Mouse (Mus musculus): ENCODE results near the gene Prtn3. TPM values are rescaled to one million over a fixed set of nuclear protein-coding genes. Genes with fewer than 3 reads are reported as not detected.

Prtn3 gene
- 1 to 10 TPM in 1 of 2 experiments, under 1 TPM in 1; 0.55 to 1.2 TPM for total RNA-seq (2021)
- polyA plus RNA-seq (2012; rRNA removed): 0.84 TPM in 1 of 2 replicates, not detected in the other
- long read RNA-seq: 0 reads

DNA sequence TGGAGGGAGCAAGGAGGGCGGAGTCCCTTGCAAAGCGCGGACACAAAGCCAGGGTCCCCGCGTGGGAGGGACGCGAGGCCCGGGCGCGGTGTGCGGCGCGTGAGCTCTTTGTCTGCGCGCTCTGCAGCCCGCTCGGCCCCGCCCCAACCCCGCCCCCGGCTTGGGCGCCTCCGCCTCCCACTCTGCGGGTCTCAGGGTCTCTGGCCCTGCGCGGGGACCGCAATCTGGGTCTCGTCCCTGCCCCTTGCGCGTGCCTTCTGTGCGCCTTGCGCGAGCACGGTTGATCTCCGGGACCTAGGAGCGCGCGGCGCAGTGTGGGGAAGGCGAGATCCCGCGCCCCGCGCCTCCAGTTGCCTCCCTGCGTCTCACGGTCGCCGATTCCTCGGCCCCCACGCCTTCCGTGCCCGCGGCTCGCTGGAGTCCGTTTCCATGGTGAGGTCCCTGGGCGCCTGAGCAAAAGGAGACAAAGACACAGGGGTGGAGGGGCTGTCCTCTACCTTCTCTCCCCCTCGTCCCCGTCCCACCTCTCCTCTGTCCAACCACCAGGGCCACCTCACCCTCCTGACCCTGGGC lies at the start of gene Prtn3, which contains the start of gene Plppr3:
Gene Prtn3 (plus strand): TSS at position 187 of the 573 bp plus-strand sequence.
Gene Plppr3 (minus strand): TSS at position 345 of the 573 bp plus-strand sequence.
- H3K4me1 ChIP-seq (ENCODE audit: control insufficient read depth, insufficient read depth, low read length): peaks cover 7% of the 10 kb centered on the region
- H3K9ac ChIP-seq (ENCODE audit: low read depth, low read length): peak within 1 kb of the TSS; percentile 69
- no peaks in the 10 kb centered on the region for H3K79me2 ChIP-seq (replicated peaks; ENCODE audit: control insufficient read depth, insufficient read depth, low read length)
- peaks cover 4% of the 10 kb centered on the region; the same call in 1 of the 2 replicates for H3K27me3 ChIP-seq (ENCODE audit: control insufficient read depth, insufficient read depth, low read length)
- peak within 1 kb of the TSS; percentile 52 for H3K4me3 ChIP-seq
- no peaks in the 10 kb centered on the region for H3K36me3 ChIP-seq (ENCODE audit: control insufficient read depth, insufficient read depth, low read length)
- intact Hi-C loops (cut with DNase I): no loop called here
- DNase-seq: peak; percentile 27 to 43
- H3K27ac ChIP-seq: no peak within 1 kb of the TSS
- TF ChIP-seq POLR2A (IDR thresholded peaks at IDR 0.05; ENCODE audit: insufficient read depth, low read depth, low read length): no peak
- TF ChIP-seq CTCF (IDR thresholded peaks at IDR 0.05): no peak
- TF ChIP-seq EP300 (IDR thresholded peaks at IDR 0.05; ENCODE audit: insufficient read depth, low read depth, low read length): no peak
- WGBS: under 1% methylated on average over 57 of the region's 57 CpGs

- Histone ChIP-seq H3K9ac (ENCODE audit: low read depth, low read length) (no peak overlapping the region), H3K27ac (no peak overlapping the region), H3K36me3 (ENCODE audit: control insufficient read depth, insufficient read depth, low read length) (no peaks in the 10 kb centered on the region), H3K79me2 (replicated peaks; ENCODE audit: control insufficient read depth, insufficient read depth, low read length) (no peaks in the 10 kb centered on the region), H3K4me3 (no peak overlapping the region), H3K4me1 (ENCODE audit: control insufficient read depth, insufficient read depth, low read length) (no peaks in the 10 kb centered on the region; the same call in 1 of the 2 replicates), H3K27me3 (ENCODE audit: control insufficient read depth, insufficient read depth, low read length) (no peaks in the 10 kb centered on the region)
- 90% methylated on average over 3 of the region's 3 CpGs for WGBS
- no peak for DNase-seq
- TF ChIP-seq EP300 (IDR thresholded peaks at IDR 0.05; ENCODE audit: insufficient read depth, low read depth, low read length): no peak
- no peak for TF ChIP-seq POLR2A (IDR thresholded peaks at IDR 0.05; ENCODE audit: insufficient read depth, low read depth, low read length)
- no peak for TF ChIP-seq CTCF (IDR thresholded peaks at IDR 0.05)
- intact Hi-C loops (cut with DNase I): loop anchor here (5.0 kb wide), 2 partner anchors 36 to 51 kb away; no protein-coding TSS in a partner anchor
Measured at GRCm38 (mm10) chr10:79831583-79831982, 42.7 kb upstream of the Prtn3 start.

- TF ChIP-seq CTCF (IDR thresholded peaks at IDR 0.05) (no peak), POLR2A (IDR thresholded peaks at IDR 0.05; ENCODE audit: insufficient read depth, low read depth, low read length) (no peak), EP300 (IDR thresholded peaks at IDR 0.05; ENCODE audit: insufficient read depth, low read depth, low read length) (no peak)
- no peak overlapping the region for H3K27ac ChIP-seq
Measured at GRCm38 (mm10) chr10:79832026-79832785, 42.1 kb upstream of the Prtn3 start.

GRCm38 (mm10) chr10:79832786-79833181 lies 41.5 kb upstream of the Prtn3 start:
- Histone ChIP-seq H3K79me2 (replicated peaks; ENCODE audit: control insufficient read depth, insufficient read depth, low read length) (no peaks in the 10 kb centered on the region), H3K27me3 (ENCODE audit: control insufficient read depth, insufficient read depth, low read length) (no peaks in the 10 kb centered on the region), H3K27ac (no peak overlapping the region), H3K4me1 (ENCODE audit: control insufficient read depth, insufficient read depth, low read length) (no peaks in the 10 kb centered on the region; the same call in 1 of the 2 replicates), H3K4me3 (no peak overlapping the region), H3K36me3 (ENCODE audit: control insufficient read depth, insufficient read depth, low read length) (no peaks in the 10 kb centered on the region), H3K9ac (ENCODE audit: low read depth, low read length) (no peak overlapping the region)
- DNase-seq: no peak
- TF ChIP-seq POLR2A (IDR thresholded peaks at IDR 0.05; ENCODE audit: insufficient read depth, low read depth, low read length) (no peak), CTCF (IDR thresholded peaks at IDR 0.05) (no peak), EP300 (IDR thresholded peaks at IDR 0.05; ENCODE audit: insufficient read depth, low read depth, low read length) (no peak)
- WGBS: 76% methylated on average over 9 of the region's 9 CpGs
- intact Hi-C loops (cut with DNase I): loop anchor here (5.0 kb wide), 2 partner anchors 35 to 50 kb away; no protein-coding TSS in a partner anchor

More at GRCm38 (mm10) chr10:79832026-79832785, 42.1 kb upstream of the Prtn3 start:
- Histone ChIP-seq H3K4me1 (ENCODE audit: control insufficient read depth, insufficient read depth, low read length) (no peaks in the 10 kb centered on the region; the same call in 1 of the 2 replicates), H3K79me2 (replicated peaks; ENCODE audit: control insufficient read depth, insufficient read depth, low read length) (no peaks in the 10 kb centered on the region), H3K9ac (ENCODE audit: low read depth, low read length) (no peak overlapping the region), H3K36me3 (ENCODE audit: control insufficient read depth, insufficient read depth, low read length) (no peaks in the 10 kb centered on the region), H3K27me3 (ENCODE audit: control insufficient read depth, insufficient read depth, low read length) (no peaks in the 10 kb centered on the region), H3K4me3 (no peak overlapping the region)
- intact Hi-C loops (cut with DNase I): loop anchor here (5.0 kb wide), 2 partner anchors 35 to 50 kb away; no protein-coding TSS in a partner anchor
- 68% methylated on average over 7 of the region's 7 CpGs for WGBS
- DNase-seq: no peak

GRCm38 (mm10) chr10:79834769-79835398 lies 39.4 kb upstream of the Prtn3 start:
- Histone ChIP-seq H3K36me3 (ENCODE audit: control insufficient read depth, insufficient read depth, low read length) (no peaks in the 10 kb centered on the region), H3K79me2 (replicated peaks; ENCODE audit: control insufficient read depth, insufficient read depth, low read length) (no peaks in the 10 kb centered on the region), H3K9ac (ENCODE audit: low read depth, low read length) (no peak overlapping the region), H3K27me3 (ENCODE audit: control insufficient read depth, insufficient read depth, low read length) (no peaks in the 10 kb centered on the region), H3K4me1 (ENCODE audit: control insufficient read depth, insufficient read depth, low read length) (peaks cover 3% of the 10 kb centered on the region), H3K4me3 (no peak overlapping the region), H3K27ac (no peak overlapping the region)
- peak; percentile 75 to 85 for DNase-seq
- TF ChIP-seq POLR2A (IDR thresholded peaks at IDR 0.05; ENCODE audit: insufficient read depth, low read depth, low read length) (no peak), EP300 (IDR thresholded peaks at IDR 0.05; ENCODE audit: insufficient read depth, low read depth, low read length) (peak; percentile 90; the same call in 1 of the 2 replicates), CTCF (IDR thresholded peaks at IDR 0.05) (peak; percentile 90)
- 18% methylated on average over 9 of the region's 9 CpGs for WGBS
- intact Hi-C loops (cut with DNase I): loop anchor here (1.0 to 5.0 kb wide), 4 partner anchors 32 to 122 kb away; no protein-coding TSS in a partner anchor
